Comparison of ENCODE assay signal across 10 mouse cellular contexts in genomic region chr7:68717988-68718387, GRCm38 (mm10). TPM values are rescaled to one million over a fixed set of nuclear protein-coding genes. Genes with fewer than 3 reads are reported as not detected.
DNase-seq lines count a peak whose midpoint lies in the region; ATAC-seq and TF ChIP-seq lines count a peak whose summit lies in the region.
"Had no signal": no experiment of that assay in that cellular context is flagged by ENCODE, and none has a peak within 500 bp of the region (broad histone marks: within the 10 kb centered on the region; RNA-seq: fewer than 3 reads in every experiment).

No protein-coding gene starts in this region.

- no peaks in the 10 kb centered on the region for H3K36me3 ChIP-seq in forebrain, embryonic 13.5 days (ENCODE audit: poor library complexity, severe bottlenecking)
- no peaks in the 10 kb centered on the region for H3K36me3 ChIP-seq in forebrain, embryonic 11.5 days (ENCODE audit: control insufficient read depth, insufficient read depth, low read length)
- no peaks in the 10 kb centered on the region for H3K36me3 ChIP-seq in kidney, embryonic 14.5 days (ENCODE audit: control insufficient read depth, insufficient read depth, low read length)
- H3K36me3 ChIP-seq in kidney, adult 2 months (ENCODE audit: control insufficient read depth, insufficient read depth, low read length), result no peaks in the 10 kb centered on the region
- H3K36me3 ChIP-seq in intestine, embryonic 15.5 days, result no peaks in the 10 kb centered on the region
- H3K36me3 ChIP-seq: liver, embryonic 15.5 days had no signal

- H3K27ac ChIP-seq in forebrain, embryonic 13.5 days, result 0 out of 2 replicates have a peak overlapping the region, but pooled peaks have one; percentile 21
- H3K27ac ChIP-seq in forebrain, embryonic 11.5 days (ENCODE audit: low read depth, low read length), result no peak overlapping the region
- no peak overlapping the region for H3K27ac ChIP-seq in kidney, embryonic 14.5 days (ENCODE audit: low read depth, low read length)
- no peak overlapping the region for H3K27ac ChIP-seq in kidney, adult 2 months (ENCODE audit: insufficient read depth, low read depth, low read length)
- H3K27ac ChIP-seq in intestine, embryonic 15.5 days, result peak overlapping the region; percentile 11; the same call in 1 of the 2 replicates
- H3K27ac ChIP-seq: liver, embryonic 15.5 days had no signal

- no peak for TF ChIP-seq POLR2A in kidney, adult 2 months (IDR thresholded peaks at IDR 0.05; ENCODE audit: low read depth, low read length)

- TF ChIP-seq CTCF in kidney, adult 2 months (conservative IDR thresholded peaks at IDR 0.05; ENCODE audit: insufficient read depth, insufficient read length, low read depth, low read length), result no peak

- DNase-seq in forebrain, embryonic 11.5 days (ENCODE audit: low spot score), result no peak
- DNase-seq in kidney, adult 2 months, result no peak
- peak; percentile 31 for DNase-seq in NIH3T3 (ENCODE audit: low read depth)
- DNase-seq in cerebellum, postnatal 25 days, result no peak
- no peak for DNase-seq in cerebellum, adult 11-12 months
- DNase-seq: thymus, postnatal 4 days had no signal

- H3K9ac ChIP-seq in forebrain, embryonic 13.5 days, result no peak overlapping the region
- no peak overlapping the region for H3K9ac ChIP-seq in forebrain, embryonic 11.5 days (ENCODE audit: low read length)
- no peak overlapping the region for H3K9ac ChIP-seq in kidney, embryonic 14.5 days (ENCODE audit: low read depth, low read length)
- H3K9ac ChIP-seq in intestine, embryonic 15.5 days, result no peak overlapping the region
- H3K9ac ChIP-seq: liver, embryonic 15.5 days had no signal

- no peak overlapping the region for H3K4me3 ChIP-seq in forebrain, embryonic 13.5 days
- no peak overlapping the region for H3K4me3 ChIP-seq in forebrain, embryonic 11.5 days (ENCODE audit: low read depth, low read length)
- no peak overlapping the region for H3K4me3 ChIP-seq in kidney, embryonic 14.5 days (ENCODE audit: low read length)
- H3K4me3 ChIP-seq in kidney, adult 2 months (ENCODE audit: insufficient read depth, low read depth, low read length), result no peak overlapping the region
- H3K4me3 ChIP-seq in intestine, embryonic 15.5 days (replicated peaks), result no peak overlapping the region
- H3K4me3 ChIP-seq: liver, embryonic 15.5 days had no signal

- no peaks in the 10 kb centered on the region for H3K27me3 ChIP-seq in forebrain, embryonic 13.5 days
- H3K27me3 ChIP-seq in forebrain, embryonic 11.5 days (ENCODE audit: control insufficient read depth, insufficient read depth, low read length), result no peaks in the 10 kb centered on the region
- no peaks in the 10 kb centered on the region for H3K27me3 ChIP-seq in kidney, embryonic 14.5 days (ENCODE audit: control insufficient read depth, insufficient read depth, low read length)
- H3K27me3 ChIP-seq in kidney, adult 2 months (replicated peaks; ENCODE audit: control insufficient read depth, insufficient read depth, low read length), result no peaks in the 10 kb centered on the region
- no peaks in the 10 kb centered on the region for H3K27me3 ChIP-seq in intestine, embryonic 15.5 days (replicated peaks)
- H3K27me3 ChIP-seq: liver, embryonic 15.5 days had no signal

- peaks cover 15% of the 10 kb centered on the region for H3K4me1 ChIP-seq in forebrain, embryonic 13.5 days
- no peaks in the 10 kb centered on the region for H3K4me1 ChIP-seq in forebrain, embryonic 11.5 days (replicated peaks; ENCODE audit: control insufficient read depth, insufficient read depth, low read length)
- no peaks in the 10 kb centered on the region for H3K4me1 ChIP-seq in kidney, embryonic 14.5 days (ENCODE audit: control insufficient read depth, insufficient read depth, low read length)
- H3K4me1 ChIP-seq in kidney, adult 2 months (ENCODE audit: control insufficient read depth, insufficient read depth, low read length), result peaks cover 7% of the 10 kb centered on the region
- peaks cover 9% of the 10 kb centered on the region for H3K4me1 ChIP-seq in intestine, embryonic 15.5 days (replicated peaks)
- H3K4me1 ChIP-seq: liver, embryonic 15.5 days had no signal

- no peaks in the 10 kb centered on the region for H3K9me3 ChIP-seq in forebrain, embryonic 13.5 days (replicated peaks)
- no peaks in the 10 kb centered on the region for H3K9me3 ChIP-seq in forebrain, embryonic 11.5 days (ENCODE audit: control insufficient read depth, low read length)
- H3K9me3 ChIP-seq in kidney, embryonic 14.5 days (ENCODE audit: control insufficient read depth, low read length), result no peaks in the 10 kb centered on the region
- H3K9me3 ChIP-seq in intestine, embryonic 15.5 days, result no peaks in the 10 kb centered on the region
- H3K9me3 ChIP-seq: liver, embryonic 15.5 days had no signal

- ATAC-seq in forebrain, embryonic 13.5 days, result 0 out of 2 replicates have a peak, but pooled peaks have one; percentile 41
- ATAC-seq in forebrain, embryonic 11.5 days (replicated peaks; ENCODE audit: low FRiP score), result no peak
- 0 out of 2 replicates have a peak, but pooled peaks have one; percentile 12 for ATAC-seq in kidney, embryonic 14.5 days (ENCODE audit: low FRiP score, low TSS enrichment)
- ATAC-seq in intestine, embryonic 15.5 days, result peak; percentile 68

- H3K4me2 ChIP-seq in forebrain, embryonic 13.5 days, result no peak overlapping the region
- no peak overlapping the region for H3K4me2 ChIP-seq in forebrain, embryonic 11.5 days (ENCODE audit: low read depth, low read length, severe bottlenecking)
- H3K4me2 ChIP-seq in kidney, embryonic 14.5 days (replicated peaks; ENCODE audit: low read depth, low read length), result no peak overlapping the region
- H3K4me2 ChIP-seq in intestine, embryonic 15.5 days (replicated peaks), result peak overlapping the region; percentile 25; the same call in 1 of the 2 replicates
- H3K4me2 ChIP-seq: liver, embryonic 15.5 days had no signal

RNA-seq across cellular contexts. Expression of gene Arrdc4, which starts 31.1 kb away (rescaled TPM):
- 19.9 and 20.1 TPM in 2 replicates for polyA plus RNA-seq in forebrain, embryonic 13.5 days (2015; fragmentation: Nextera tagmentation; extraction: Ambion mirVana)
- 16.6 and 18.6 TPM in 2 replicates for polyA plus RNA-seq in forebrain, embryonic 11.5 days (2014; fragmentation: Nextera tagmentation; extraction: Ambion mirVana)
- 22.2 and 35.2 TPM in 2 replicates for polyA plus RNA-seq in kidney, embryonic 14.5 days (2014; fragmentation: Nextera tagmentation; extraction: Ambion mirVana)
- 4.5 and 6.8 TPM in 2 replicates for polyA plus RNA-seq in kidney, adult 2 months (2012; rRNA removed)
- 28.2 and 29.6 TPM in 2 replicates for polyA plus RNA-seq in intestine, embryonic 15.5 days (2015; fragmentation: Nextera tagmentation; extraction: Ambion mirVana)

Comparison
In these comparisons a context has a peak if more than half of its experiments do, and no peak if none do; other contexts are left out.
1. H3K27ac ChIP-seq: peak in forebrain, embryonic 13.5 days (single experiment) and intestine, embryonic 15.5 days (single experiment); none in forebrain, embryonic 11.5 days (single experiment), kidney, embryonic 14.5 days (single experiment) and kidney, adult 2 months (single experiment).